Mouse (Mus musculus): ENCODE measurements at regions not wholly inside any gene's neighbourhood (a gene's known extent, or its start where the extent isn't known, plus 50 kb on each side); places are given as distances from the start of the nearest gene placed in this dataset.

DNA sequence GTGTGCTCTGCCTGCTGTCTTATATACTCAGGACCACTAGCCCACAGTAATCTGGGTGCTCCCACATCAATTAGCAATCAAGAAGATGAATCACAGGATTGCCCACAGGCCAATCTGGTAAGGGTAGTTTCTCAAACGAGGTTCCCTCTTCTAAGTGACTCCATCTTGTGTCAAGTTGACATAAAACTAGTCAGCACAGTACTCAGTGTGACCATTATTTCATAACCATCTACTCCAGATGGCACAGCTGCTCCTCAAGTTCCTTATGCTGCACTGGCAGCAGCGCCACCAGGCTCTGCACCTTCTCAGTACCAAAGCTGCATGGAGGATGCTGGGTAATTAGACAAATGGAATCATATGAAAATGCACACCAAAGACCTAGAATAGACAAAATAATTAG lies 175.6 kb upstream of the B3galt2 start:
- WGBS: 52% methylated on average over 2 of the region's 2 CpGs
- no peak overlapping the region for H3K4me2 ChIP-seq (ENCODE audit: low read depth, low read length)
- H3K27ac ChIP-seq (ENCODE audit: low read length): no peak overlapping the region
- H3K4me1 ChIP-seq (ENCODE audit: control insufficient read depth, insufficient read depth, low read length): no peaks in the 10 kb centered on the region
- ATAC-seq (replicated peaks; ENCODE audit: extremely low read depth, insufficient read depth, low FRiP score): no peak
- H3K36me3 ChIP-seq (ENCODE audit: control insufficient read depth, insufficient read depth): no peaks in the 10 kb centered on the region
- H3K4me3 ChIP-seq (ENCODE audit: low read length): no peak overlapping the region
- H3K27me3 ChIP-seq (ENCODE audit: control insufficient read depth, insufficient read depth, low read length): no peaks in the 10 kb centered on the region
- H3K9ac ChIP-seq (ENCODE audit: low read length): no peak overlapping the region
- H3K9me3 ChIP-seq (replicated peaks; ENCODE audit: control insufficient read depth, low read length): no peaks in the 10 kb centered on the region

DNA sequence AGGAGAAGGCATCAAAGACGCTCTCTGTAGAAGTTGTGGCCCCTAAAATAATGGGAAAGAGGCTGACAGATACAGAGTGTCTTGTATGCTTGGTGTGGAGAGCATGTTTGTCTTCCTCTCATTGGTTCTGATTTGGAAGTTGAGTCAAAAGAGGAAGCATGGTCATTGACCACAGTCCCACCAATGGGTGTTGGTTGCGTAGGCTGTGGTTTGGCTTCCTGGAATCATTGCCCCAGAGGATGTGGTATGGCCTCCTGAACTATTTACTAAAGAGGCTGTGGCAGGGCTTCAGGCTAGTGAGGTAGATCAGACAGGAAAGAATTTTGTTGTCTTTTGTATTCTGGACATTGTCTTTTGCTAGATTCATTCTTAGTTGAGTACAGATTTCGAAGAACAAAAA lies 174.4 kb upstream of the B3galt2 start:
- Histone ChIP-seq H3K4me2 (ENCODE audit: low read depth, low read length) (no peak overlapping the region), H3K9ac (ENCODE audit: low read length) (no peak overlapping the region), H3K9me3 (replicated peaks; ENCODE audit: control insufficient read depth, low read length) (no peaks in the 10 kb centered on the region), H3K4me1 (ENCODE audit: control insufficient read depth, insufficient read depth, low read length) (no peaks in the 10 kb centered on the region), H3K27me3 (ENCODE audit: control insufficient read depth, insufficient read depth, low read length) (no peaks in the 10 kb centered on the region), H3K36me3 (ENCODE audit: control insufficient read depth, insufficient read depth) (no peaks in the 10 kb centered on the region), H3K27ac (ENCODE audit: low read length) (no peak overlapping the region), H3K4me3 (ENCODE audit: low read length) (no peak overlapping the region)
- 85% methylated on average over 3 of the region's 3 CpGs for WGBS
- ATAC-seq (replicated peaks; ENCODE audit: extremely low read depth, insufficient read depth, low FRiP score): no peak

DNA sequence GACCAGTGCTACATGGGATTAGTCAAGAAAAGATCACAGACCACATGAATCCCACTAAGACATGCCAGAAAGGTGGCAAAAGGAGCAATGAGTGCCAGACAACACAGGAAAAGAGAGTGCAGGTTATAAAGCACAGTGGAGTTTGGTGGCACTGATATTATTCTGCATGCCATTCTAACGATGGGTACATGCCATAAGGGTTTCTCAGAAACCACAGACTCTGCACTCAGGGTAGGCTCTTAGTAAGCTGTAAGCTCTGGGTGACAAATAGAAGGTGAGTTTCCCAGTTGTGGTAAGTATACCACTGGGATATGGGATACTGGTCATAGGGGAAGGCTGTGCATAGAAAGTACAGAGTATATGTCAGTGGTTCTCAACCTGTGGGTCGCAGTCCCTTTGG lies 165.1 kb upstream of the B3galt2 start:
- H3K36me3 ChIP-seq (ENCODE audit: control insufficient read depth, insufficient read depth): no peaks in the 10 kb centered on the region
- H3K9ac ChIP-seq (ENCODE audit: low read length): no peak overlapping the region
- H3K4me3 ChIP-seq (ENCODE audit: low read length): no peak overlapping the region
- H3K4me2 ChIP-seq (ENCODE audit: low read depth, low read length): no peak overlapping the region
- H3K4me1 ChIP-seq (ENCODE audit: control insufficient read depth, insufficient read depth, low read length): no peaks in the 10 kb centered on the region
- no peaks in the 10 kb centered on the region for H3K27me3 ChIP-seq (ENCODE audit: control insufficient read depth, insufficient read depth, low read length)
- 81% methylated on average over 2 of the region's 2 CpGs for WGBS
- H3K9me3 ChIP-seq (replicated peaks; ENCODE audit: control insufficient read depth, low read length): no peaks in the 10 kb centered on the region
- no peak overlapping the region for H3K27ac ChIP-seq (ENCODE audit: low read length)
- ATAC-seq (replicated peaks; ENCODE audit: extremely low read depth, insufficient read depth, low FRiP score): no peak

DNA sequence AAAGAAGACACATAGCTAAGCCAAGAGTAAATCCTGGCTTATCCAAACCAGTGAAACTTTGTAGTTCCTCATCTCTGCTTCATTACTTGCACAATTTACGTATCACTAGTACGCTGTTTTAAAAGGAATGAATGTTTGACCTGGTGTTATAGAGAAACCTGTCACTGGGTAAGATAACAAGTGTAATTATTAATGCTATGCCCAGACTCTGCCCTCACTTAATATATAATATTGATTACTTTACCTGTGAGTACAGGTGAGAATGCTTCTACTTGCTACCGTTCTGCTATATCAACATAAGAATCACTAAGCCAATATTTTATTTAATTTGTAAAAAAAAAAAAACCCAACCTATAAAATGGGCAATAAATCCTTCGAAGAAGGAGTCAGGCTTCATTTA lies 157.1 kb upstream of the B3galt2 start:
- Histone ChIP-seq H3K4me3 (ENCODE audit: low read length) (no peak overlapping the region), H3K4me2 (ENCODE audit: low read depth, low read length) (no peak overlapping the region), H3K9me3 (replicated peaks; ENCODE audit: control insufficient read depth, low read length) (no peaks in the 10 kb centered on the region), H3K4me1 (ENCODE audit: control insufficient read depth, insufficient read depth, low read length) (no peaks in the 10 kb centered on the region), H3K36me3 (ENCODE audit: control insufficient read depth, insufficient read depth) (no peaks in the 10 kb centered on the region), H3K27ac (ENCODE audit: low read length) (no peak overlapping the region), H3K27me3 (ENCODE audit: control insufficient read depth, insufficient read depth, low read length) (no peaks in the 10 kb centered on the region), H3K9ac (ENCODE audit: low read length) (no peak overlapping the region)
- 93% methylated on average over 4 of the region's 4 CpGs for WGBS
- no peak for ATAC-seq (replicated peaks; ENCODE audit: extremely low read depth, insufficient read depth, low FRiP score)

DNA sequence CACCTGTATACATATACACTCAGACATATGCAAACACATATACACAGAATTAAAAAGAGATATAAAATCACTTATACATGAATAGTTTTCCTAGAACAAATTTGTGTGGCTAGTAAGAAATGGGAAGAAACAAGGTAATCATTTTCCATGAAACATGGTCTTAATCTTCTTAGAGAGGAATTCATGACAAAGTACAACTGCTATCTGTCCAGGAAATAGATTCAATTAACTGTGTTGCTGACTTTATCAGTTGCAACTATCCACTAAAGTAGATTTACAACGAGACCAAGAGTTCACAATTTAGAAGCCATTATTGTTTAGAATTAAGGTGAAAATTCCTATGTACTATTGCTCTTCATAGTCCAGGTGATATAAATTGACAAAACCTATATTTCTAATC lies 155.5 kb upstream of the B3galt2 start:
- Histone ChIP-seq H3K4me1 (ENCODE audit: control insufficient read depth, insufficient read depth, low read length) (no peaks in the 10 kb centered on the region), H3K9ac (ENCODE audit: low read length) (no peak overlapping the region), H3K4me3 (ENCODE audit: low read length) (no peak overlapping the region), H3K36me3 (ENCODE audit: control insufficient read depth, insufficient read depth) (no peaks in the 10 kb centered on the region), H3K27me3 (ENCODE audit: control insufficient read depth, insufficient read depth, low read length) (no peaks in the 10 kb centered on the region), H3K27ac (ENCODE audit: low read length) (no peak overlapping the region), H3K9me3 (replicated peaks; ENCODE audit: control insufficient read depth, low read length) (no peaks in the 10 kb centered on the region), H3K4me2 (ENCODE audit: low read depth, low read length) (no peak overlapping the region)
- WGBS: 68% methylated on average over 1 of the region's 1 CpGs
- no peak for ATAC-seq (replicated peaks; ENCODE audit: extremely low read depth, insufficient read depth, low FRiP score)

DNA sequence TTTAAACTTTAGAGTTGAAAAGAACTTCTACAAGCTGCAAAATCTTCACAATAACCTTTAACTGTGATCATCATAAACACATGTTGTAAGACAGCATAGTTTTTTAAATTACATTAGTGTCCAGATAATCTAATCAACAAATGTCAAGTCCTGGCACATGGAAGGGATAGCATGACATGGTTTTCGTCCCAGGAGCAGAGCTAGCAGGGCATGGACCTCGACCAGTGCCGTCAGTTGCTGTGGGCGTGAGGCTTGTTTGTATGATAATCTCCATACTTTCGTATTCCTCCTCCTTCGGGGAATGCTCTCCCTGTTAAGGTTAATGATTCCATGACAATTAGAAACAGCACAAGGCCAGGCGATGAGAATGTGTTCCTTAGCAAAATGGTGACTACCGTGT lies 143.4 kb upstream of the B3galt2 start:
- ATAC-seq (replicated peaks; ENCODE audit: extremely low read depth, insufficient read depth, low FRiP score): no peak
- H3K36me3 ChIP-seq (ENCODE audit: control insufficient read depth, insufficient read depth): no peaks in the 10 kb centered on the region

DNA sequence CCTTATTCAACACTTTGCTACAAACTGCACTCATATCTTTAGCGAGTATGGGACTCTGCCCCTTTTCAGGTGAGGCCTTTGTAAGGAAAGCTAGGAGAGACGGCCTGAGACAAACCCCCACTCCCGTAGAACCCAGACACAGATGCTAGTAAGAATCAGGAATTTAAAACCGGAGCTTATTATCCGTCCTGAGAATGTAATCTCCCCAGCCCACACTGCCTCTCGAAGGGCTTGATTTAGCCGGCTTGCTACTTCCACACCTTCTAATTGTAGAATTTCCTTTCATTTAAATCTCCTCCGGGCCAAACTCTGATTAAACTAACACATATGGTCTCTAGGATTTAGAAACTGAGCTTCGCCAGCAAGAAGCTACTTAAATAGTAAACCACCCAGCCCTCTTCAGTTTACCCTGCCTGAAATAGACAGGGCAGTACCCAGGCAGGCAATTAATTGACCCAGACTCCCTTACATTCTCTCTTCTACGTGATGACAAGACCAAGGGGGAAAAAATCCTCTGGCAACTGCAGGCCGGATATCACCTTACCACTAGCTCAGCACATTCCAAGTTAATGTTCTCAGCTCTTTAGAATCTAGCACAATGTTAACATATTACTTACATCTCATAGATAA lies 136.9 kb upstream of the B3galt2 start:
- H3K9me3 ChIP-seq (replicated peaks; ENCODE audit: control insufficient read depth, low read length): no peaks in the 10 kb centered on the region
- peak overlapping the region; percentile 79 for H3K27ac ChIP-seq (ENCODE audit: low read length)
- no peaks in the 10 kb centered on the region for H3K27me3 ChIP-seq (ENCODE audit: control insufficient read depth, insufficient read depth, low read length)
- peaks cover 7% of the 10 kb centered on the region; the same call in 1 of the 2 replicates for H3K4me1 ChIP-seq (ENCODE audit: control insufficient read depth, insufficient read depth, low read length)
- H3K36me3 ChIP-seq (ENCODE audit: control insufficient read depth, insufficient read depth): no peaks in the 10 kb centered on the region
- H3K4me2 ChIP-seq (ENCODE audit: low read depth, low read length): peak overlapping the region; percentile 53
- 26% methylated on average over 11 of the region's 11 CpGs for WGBS
- ATAC-seq (replicated peaks; ENCODE audit: extremely low read depth, insufficient read depth, low FRiP score): peak; percentile 90
- H3K9ac ChIP-seq (ENCODE audit: low read length): peak overlapping the region; percentile 33; the same call in 1 of the 2 replicates
- peak overlapping the region; percentile 12 for H3K4me3 ChIP-seq (ENCODE audit: low read length)

More for the DNA sequence above, 143.4 kb upstream of the B3galt2 start:
- Histone ChIP-seq H3K4me2 (ENCODE audit: low read depth, low read length) (no peak overlapping the region), H3K4me3 (ENCODE audit: low read length) (no peak overlapping the region), H3K4me1 (ENCODE audit: control insufficient read depth, insufficient read depth, low read length) (no peaks in the 10 kb centered on the region), H3K27ac (ENCODE audit: low read length) (no peak overlapping the region), H3K27me3 (ENCODE audit: control insufficient read depth, insufficient read depth, low read length) (no peaks in the 10 kb centered on the region), H3K9me3 (replicated peaks; ENCODE audit: control insufficient read depth, low read length) (no peaks in the 10 kb centered on the region), H3K9ac (ENCODE audit: low read length) (no peak overlapping the region)
- WGBS: 56% methylated on average over 8 of the region's 8 CpGs

DNA sequence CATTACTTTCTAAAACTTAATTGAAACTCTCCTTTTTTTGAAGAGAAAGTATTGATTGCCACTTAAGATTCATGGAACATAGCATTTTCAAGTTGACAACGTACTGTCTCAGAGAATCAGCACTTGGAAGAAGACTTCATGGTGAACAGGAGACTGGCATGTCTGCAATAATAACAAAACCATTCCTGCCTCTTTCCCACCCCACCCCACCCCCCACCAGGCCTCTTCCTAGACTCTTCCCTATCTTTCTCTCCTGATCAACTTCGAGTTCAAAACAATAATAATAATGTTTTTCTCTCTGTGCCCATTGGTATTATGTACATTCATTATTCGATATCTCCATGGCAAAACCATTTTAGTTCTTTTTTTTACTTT lies 136.4 kb upstream of the B3galt2 start:
- H3K4me3 ChIP-seq (ENCODE audit: low read length): no peak overlapping the region
- whole genome bisulfite sequencing: 47% methylated on average over 3 of the region's 3 CpGs
- H3K9me3 ChIP-seq (replicated peaks; ENCODE audit: control insufficient read depth, low read length): no peaks in the 10 kb centered on the region
- no peak overlapping the region for H3K27ac ChIP-seq (ENCODE audit: low read length)
- ATAC-seq (replicated peaks; ENCODE audit: extremely low read depth, insufficient read depth, low FRiP score): no peak
- no peak overlapping the region; the same call in 1 of the 2 replicates for H3K4me2 ChIP-seq (ENCODE audit: low read depth, low read length)
- H3K4me1 ChIP-seq (ENCODE audit: control insufficient read depth, insufficient read depth, low read length): peaks cover 7% of the 10 kb centered on the region; the same call in 1 of the 2 replicates
- H3K9ac ChIP-seq (ENCODE audit: low read length): no peak overlapping the region
- H3K27me3 ChIP-seq (ENCODE audit: control insufficient read depth, insufficient read depth, low read length): no peaks in the 10 kb centered on the region
- no peaks in the 10 kb centered on the region for H3K36me3 ChIP-seq (ENCODE audit: control insufficient read depth, insufficient read depth)

DNA sequence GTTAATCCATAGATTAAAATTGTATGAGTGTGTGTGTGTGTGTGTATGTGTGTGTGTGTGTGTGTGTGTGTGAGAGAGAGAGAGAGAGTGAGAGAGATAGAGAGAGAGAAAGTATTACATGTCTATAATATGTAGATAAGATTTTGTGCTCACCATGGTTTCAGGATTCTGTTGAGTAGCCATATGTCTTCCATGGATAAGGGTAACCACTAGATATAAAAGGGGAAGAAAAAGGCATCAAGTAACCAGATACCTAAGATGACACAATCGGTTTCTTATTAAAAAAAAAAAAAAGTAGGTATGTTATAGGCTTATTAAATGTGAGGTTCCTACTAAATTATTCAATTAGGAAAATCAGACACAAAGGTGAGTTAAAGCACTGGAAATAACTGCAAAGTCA lies 135.1 kb upstream of the B3galt2 start:
- no peak for ATAC-seq (replicated peaks; ENCODE audit: extremely low read depth, insufficient read depth, low FRiP score)
- Histone ChIP-seq H3K36me3 (ENCODE audit: control insufficient read depth, insufficient read depth) (no peaks in the 10 kb centered on the region), H3K27me3 (ENCODE audit: control insufficient read depth, insufficient read depth, low read length) (no peaks in the 10 kb centered on the region), H3K9ac (ENCODE audit: low read length) (no peak overlapping the region), H3K27ac (ENCODE audit: low read length) (no peak overlapping the region), H3K4me3 (ENCODE audit: low read length) (no peak overlapping the region), H3K9me3 (replicated peaks; ENCODE audit: control insufficient read depth, low read length) (no peaks in the 10 kb centered on the region), H3K4me2 (ENCODE audit: low read depth, low read length) (no peak overlapping the region), H3K4me1 (ENCODE audit: control insufficient read depth, insufficient read depth, low read length) (peaks cover 7% of the 10 kb centered on the region; the same call in 1 of the 2 replicates)
- WGBS: 89% methylated on average over 1 of the region's 1 CpGs
